Mouse (Mus musculus) erythroid progenitor cell, adult 5-6 weeks (primary cell): Measurements from ENCODE around the gene Alpi. TPM values are rescaled to one million over a fixed set of nuclear protein-coding genes. Genes with fewer than 3 reads are reported as not detected.

ENCODE experiments used
- ATAC-seq: replicated peaks from 2 replicates; pipeline ENCODE4 v1.8.0; 2016; ENCODE audit warnings: moderate number of reproducible peaks, mild to moderate bottlenecking, moderate TSS enrichment, inconsistent platforms; ENCODE audit not compliant: poor library complexity, low FRiP score, severe bottlenecking
- total RNA-seq, 2 experiments: library from RNA; stranded (forward) in 1 of 2; stranded (reverse) in 1 of 2; fragments of 150-400 nt in 1 of 2; fragments of 186-747, 209-891 nt in 1 of 2; gene quantifications; 2 replicates each; pipeline versions ENCODE4 v1.2.3 to v1.2.4; 2015 to 2017; ENCODE audit warnings: low replicate concordance in 2 of 2

Alpi gene
- total RNA-seq (2015; ENCODE audit: low replicate concordance) (not detected in 2 replicates), total RNA-seq (2017; ENCODE audit: low replicate concordance) (not detected in 2 replicates)

GRCm38 (mm10) chr1:87101411-87101810, at the start of gene Alpi:
TSS of gene Alpi (minus strand) at chr1:87101606.
- no peak for ATAC-seq

- ATAC-seq: no peak
These were observed 48.0 kb upstream of the Alpi start for GRCm38 (mm10) chr1:87149422-87149821.

GRCm38 (mm10) chr1:87143141-87143540, 41.7 kb upstream of the Alpi start:
- ATAC-seq: no peak

- ATAC-seq: no peak
These were observed 41.0 kb upstream of the Alpi start for GRCm38 (mm10) chr1:87142456-87142855.

GRCm38 (mm10) chr1:87141550-87141949, 40.1 kb upstream of the Alpi start:
- no peak for ATAC-seq

GRCm38 (mm10) chr1:87131803-87132202, 30.4 kb upstream of the Alpi start:
- no peak for ATAC-seq

- ATAC-seq: no peak
These were observed 26.0 kb upstream of the Alpi start for GRCm38 (mm10) chr1:87127206-87128030.

GRCm38 (mm10) chr1:87124673-87125072, 23.3 kb upstream of the Alpi start, which contains the start of gene Akp3:
TSS of gene Akp3 (plus strand) at chr1:87124973.
- no peak for ATAC-seq

- no peak for ATAC-seq
These were observed 13.4 kb upstream of the Alpi start for GRCm38 (mm10) chr1:87114784-87115183.

GRCm38 (mm10) chr1:87111719-87112354, 10.4 kb upstream of the Alpi start:
- no peak for ATAC-seq

- ATAC-seq: no peak
These were observed 7.2 kb upstream of the Alpi start for GRCm38 (mm10) chr1:87108564-87108963.

- no peak for ATAC-seq
These were observed 5.1 kb upstream of the Alpi start for GRCm38 (mm10) chr1:87106536-87106935.

GRCm38 (mm10) chr1:87103936-87104335, 2.5 kb upstream of the Alpi start:
- no peak for ATAC-seq

- ATAC-seq: no peak
These were observed 708 bp upstream of the Alpi start for GRCm38 (mm10) chr1:87102114-87102513.

- 0 out of 2 replicates have a peak, but pooled peaks have one; percentile 39 for ATAC-seq
These were observed 2.9 kb downstream of the Alpi start for GRCm38 (mm10) chr1:87098358-87098975.

GRCm38 (mm10) chr1:87095642-87096041, 5.8 kb downstream of the Alpi start:
- no peak for ATAC-seq

GRCm38 (mm10) chr1:87089828-87090227, 11.6 kb downstream of the Alpi start, which contains the start of gene Alppl2:
TSS of gene Alppl2 (minus strand) at chr1:87089928.
- no peak for ATAC-seq

GRCm38 (mm10) chr1:87089251-87089650, 12.2 kb downstream of the Alpi start:
- no peak for ATAC-seq

- ATAC-seq: no peak
These were observed 14.4 kb downstream of the Alpi start for GRCm38 (mm10) chr1:87086964-87087363.

- no peak for ATAC-seq
These were observed 15.2 kb downstream of the Alpi start for GRCm38 (mm10) chr1:87086196-87086595.

- no peak for ATAC-seq
These were observed 27.6 kb downstream of the Alpi start for GRCm38 (mm10) chr1:87073776-87074175.
